Mouse (Mus musculus) spleen, adult 2 months (tissue): ENCODE data around the gene Jak1.

Source experiments
- CTCF ChIP-seq: fragments of 200-500 bp; IDR thresholded peaks from 2 replicates; pipeline ENCODE4 v1.5.1; 2011; ENCODE audit warnings: mild to moderate bottlenecking, inconsistent platforms; ENCODE audit not compliant: insufficient read depth, insufficient read length, insufficient replicate concordance; ENCODE audit errors: extremely low read depth
- POLR2A ChIP-seq: fragments of 200-500 bp; IDR thresholded peaks from 2 replicates; pipeline ENCODE4 v1.6.1; 2011; ENCODE audit warnings: low read depth, low read length, inconsistent platforms

GRCm38 (mm10) chr4:101230621-101231020 is 34.5 kb downstream of the Jak1 start:
- TF ChIP-seq CTCF (no peak), POLR2A (no peak)
